Mouse (Mus musculus) CD4-positive, CD25-positive, alpha-beta regulatory T cell, adult 4 months (primary cell): Measurements from ENCODE around the gene Hlcs. TPM values are rescaled to one million over a fixed set of nuclear protein-coding genes. Genes with fewer than 3 reads are reported as not detected.
"Not testable (repeated sequence)": the region's sequence is repeated elsewhere in the genome, so short reads cannot be mapped to it uniquely, and the experiment has no call there.

Experiments
- ATAC-seq: one replicate; pipeline ENCODE4 v1.8.0; 2017
- polyA plus RNA-seq, 2 experiments: library from polyadenylated mRNA; unstranded; fragments of 100-300 nt; shearing (Covaris generic); gene quantifications; one replicate each; pipeline ENCODE4 v1.2.1; 2017

The Hlcs gene
- polyA plus RNA-seq = 1 to 10 TPM; 7.3 to 9.3 TPM

GRCm38 (mm10) chr16:94313229-94314030 is at the start of gene Hlcs:
Hlcs (minus strand) TSS chr16:94313571.
- peak; percentile 85 for ATAC-seq

DNA sequence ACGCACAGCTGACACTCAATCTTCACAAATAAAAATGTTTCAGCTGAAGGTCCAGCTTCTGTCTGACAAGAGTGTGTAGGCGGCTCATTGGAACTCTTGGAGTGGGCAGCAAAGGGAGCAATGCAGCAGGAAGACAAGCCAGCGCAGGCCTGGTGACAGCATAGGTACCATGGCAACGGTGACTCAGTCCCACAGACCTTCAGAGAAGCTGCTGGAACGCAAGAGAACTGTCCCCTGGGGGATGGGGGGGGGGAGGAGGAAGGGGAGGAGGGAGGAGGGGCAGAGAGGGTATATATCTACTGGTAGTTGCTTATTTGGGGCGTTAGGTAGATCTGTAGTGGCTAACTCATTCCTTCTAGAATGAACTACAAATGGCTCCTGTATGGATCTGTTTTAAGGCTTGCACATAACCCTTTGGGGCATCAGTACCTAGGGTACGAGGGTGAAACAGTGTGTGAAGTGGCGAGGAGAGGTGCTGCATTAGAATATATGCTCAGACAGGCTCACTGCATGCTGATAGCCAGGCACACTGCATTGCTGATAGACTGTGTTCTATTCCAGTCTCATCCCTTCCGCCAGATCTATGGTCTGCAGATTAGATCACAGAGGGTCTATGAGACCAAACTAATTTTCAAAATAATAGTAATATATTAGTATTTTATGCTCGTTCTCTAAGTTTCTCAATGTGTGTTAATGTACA is 49.0 kb upstream of the Hlcs start:
- no peak for ATAC-seq

- no peak for ATAC-seq
Observed at GRCm38 (mm10) chr16:94360578-94361350, 47.4 kb upstream of the Hlcs start.

GRCm38 (mm10) chr16:94358091-94358490 is 44.7 kb upstream of the Hlcs start:
- ATAC-seq = no peak

DNA sequence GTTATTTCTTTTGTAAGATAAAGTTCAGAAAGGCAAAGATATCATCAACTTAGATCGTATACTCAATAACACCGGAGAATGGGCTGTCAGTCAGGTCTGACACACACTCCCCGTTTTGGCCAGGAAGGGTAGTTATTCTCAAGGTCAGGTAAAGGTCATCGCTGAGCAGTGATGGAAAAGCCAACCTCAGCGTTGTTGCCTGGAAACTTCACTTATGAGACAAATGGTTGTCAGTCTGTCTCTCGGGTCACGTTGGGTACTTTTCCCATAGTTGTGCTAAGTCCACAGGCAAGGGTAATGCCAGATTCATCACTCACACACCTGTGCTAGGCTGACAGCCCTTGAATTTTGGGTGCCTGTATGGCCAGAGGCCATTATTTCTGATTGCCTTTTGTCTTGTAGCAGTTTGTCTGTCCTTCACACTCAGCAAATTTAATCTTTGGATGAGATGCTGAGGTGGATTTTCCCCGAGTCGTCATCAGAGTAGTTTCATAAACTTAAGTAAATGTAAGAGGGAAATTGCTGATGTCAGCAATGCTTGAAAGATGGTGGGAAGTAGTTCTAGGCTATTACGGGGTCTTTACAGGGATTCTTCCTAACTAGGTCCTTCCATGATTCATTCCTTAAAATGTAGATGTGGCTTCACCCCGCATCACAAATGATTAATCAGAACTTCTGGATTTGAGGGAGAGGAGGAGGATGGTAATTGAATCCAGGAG is 43.6 kb upstream of the Hlcs start:
- no peak for ATAC-seq

- ATAC-seq = no peak
Observed at GRCm38 (mm10) chr16:94356046-94356445, 42.7 kb upstream of the Hlcs start.

GRCm38 (mm10) chr16:94354450-94354849 is 41.1 kb upstream of the Hlcs start:
- peak; percentile 100 for ATAC-seq

DNA sequence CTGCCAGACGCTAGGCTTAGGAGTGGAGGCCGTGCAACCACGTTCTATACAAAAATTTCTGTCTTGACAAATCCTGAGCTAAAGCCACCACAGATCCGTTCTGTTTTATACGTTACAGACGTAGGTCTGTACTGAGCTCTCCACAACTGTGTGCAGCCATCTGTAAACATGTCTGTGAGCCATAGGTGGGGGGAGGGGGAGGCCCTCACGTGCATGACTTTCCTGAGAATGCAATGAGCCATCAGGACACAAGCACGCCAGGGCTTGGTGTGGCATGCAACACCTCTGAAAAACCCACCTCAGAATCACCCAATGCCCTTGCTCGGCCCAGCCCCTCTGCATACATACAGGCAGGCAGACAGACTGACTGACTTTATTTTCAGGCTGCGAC is 36.9 kb upstream of the Hlcs start:
- ATAC-seq = no peak

GRCm38 (mm10) chr16:94349588-94350286 is 36.4 kb upstream of the Hlcs start:
- no peak for ATAC-seq

DNA sequence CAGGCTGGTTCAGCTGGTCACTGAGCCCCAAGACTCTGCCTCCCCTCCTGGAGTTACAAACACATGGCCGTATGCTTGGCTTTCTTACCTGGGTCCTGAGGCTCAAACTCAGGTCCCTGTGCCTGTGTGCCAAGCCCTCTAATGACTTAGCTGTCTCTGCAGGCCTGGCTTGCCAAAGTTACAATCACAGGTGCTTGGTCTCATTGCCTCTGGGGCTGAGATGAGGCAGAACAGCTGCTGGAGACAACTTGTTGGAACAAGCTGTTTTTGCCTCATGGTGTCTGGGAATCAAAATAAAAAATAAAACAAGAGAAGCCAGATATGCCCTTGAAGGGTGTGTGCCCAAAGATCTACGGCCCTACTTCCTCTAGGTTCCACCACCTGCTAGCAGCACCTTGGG is 35.4 kb upstream of the Hlcs start:
- ATAC-seq = no peak

GRCm38 (mm10) chr16:94347080-94347731 is 33.8 kb upstream of the Hlcs start:
- ATAC-seq = no peak

- no peak for ATAC-seq
Observed at GRCm38 (mm10) chr16:94345733-94346132, 32.4 kb upstream of the Hlcs start.

DNA sequence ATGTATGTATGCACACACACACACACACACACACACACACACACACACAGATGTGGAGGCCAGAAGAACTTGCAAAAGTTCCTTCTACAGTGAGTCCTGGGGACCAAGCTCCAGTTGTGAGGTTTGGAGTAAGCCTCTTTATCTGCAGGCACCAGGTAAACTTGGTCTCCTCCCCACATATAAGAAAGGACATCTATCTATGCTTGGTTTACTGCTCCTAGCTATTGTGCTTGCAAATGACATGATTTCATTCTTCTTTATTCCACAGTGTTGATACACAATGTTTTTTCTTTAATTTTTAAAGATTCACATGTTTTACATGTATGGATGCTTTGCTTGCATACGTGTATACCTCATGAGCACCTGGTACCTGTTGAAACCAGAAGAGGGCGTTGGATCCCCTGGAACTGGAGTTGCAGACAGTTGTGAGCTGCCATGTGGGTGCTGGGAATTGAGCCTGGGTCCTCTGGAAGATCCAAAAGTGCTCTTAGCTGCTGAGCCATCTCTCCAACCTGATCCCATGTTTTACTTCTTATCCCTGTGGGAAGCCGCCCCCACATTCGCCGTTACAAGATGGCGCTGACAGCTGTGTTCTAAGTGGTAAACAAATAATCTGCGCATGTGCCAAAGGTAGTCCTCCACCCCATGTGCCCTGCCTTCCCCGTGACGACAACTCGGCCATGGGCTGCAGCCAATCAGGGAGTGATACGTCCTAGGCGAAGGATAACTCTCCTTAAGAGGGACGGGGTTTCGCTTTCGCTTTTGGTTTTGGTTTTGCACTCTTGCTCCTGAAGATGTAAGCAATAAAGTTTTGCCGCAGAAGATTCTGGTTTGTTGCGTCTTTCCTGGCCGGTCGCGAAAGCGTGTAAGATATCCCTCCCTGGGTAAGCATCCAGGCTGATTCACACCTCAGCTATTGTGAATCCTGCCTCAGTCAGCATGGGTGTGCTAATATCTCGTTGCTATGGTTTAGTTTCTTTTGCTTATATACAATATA is 26.1 kb upstream of the Hlcs start:
- ATAC-seq = not testable (repeated sequence)

- no peak for ATAC-seq
Observed at GRCm38 (mm10) chr16:94335656-94336055, 22.3 kb upstream of the Hlcs start.

DNA sequence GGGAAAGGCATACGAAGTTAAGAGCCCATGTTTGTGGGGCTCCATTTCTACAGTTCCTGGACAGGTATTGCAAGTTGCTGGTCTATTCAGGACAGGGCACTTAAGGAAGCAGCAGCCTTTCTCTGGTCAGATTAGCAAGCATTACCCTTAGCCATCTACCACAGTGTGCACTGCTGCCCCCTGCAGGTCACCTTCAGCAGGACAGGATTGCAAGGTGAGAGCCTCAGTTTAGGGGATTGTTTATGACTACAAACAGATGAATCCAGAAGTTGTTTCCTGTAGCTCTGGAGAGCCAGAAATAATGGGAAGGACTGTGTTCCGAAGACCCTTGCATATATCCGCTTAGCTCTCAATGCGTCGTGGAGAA is 18.5 kb upstream of the Hlcs start:
- ATAC-seq = peak; percentile 59

DNA sequence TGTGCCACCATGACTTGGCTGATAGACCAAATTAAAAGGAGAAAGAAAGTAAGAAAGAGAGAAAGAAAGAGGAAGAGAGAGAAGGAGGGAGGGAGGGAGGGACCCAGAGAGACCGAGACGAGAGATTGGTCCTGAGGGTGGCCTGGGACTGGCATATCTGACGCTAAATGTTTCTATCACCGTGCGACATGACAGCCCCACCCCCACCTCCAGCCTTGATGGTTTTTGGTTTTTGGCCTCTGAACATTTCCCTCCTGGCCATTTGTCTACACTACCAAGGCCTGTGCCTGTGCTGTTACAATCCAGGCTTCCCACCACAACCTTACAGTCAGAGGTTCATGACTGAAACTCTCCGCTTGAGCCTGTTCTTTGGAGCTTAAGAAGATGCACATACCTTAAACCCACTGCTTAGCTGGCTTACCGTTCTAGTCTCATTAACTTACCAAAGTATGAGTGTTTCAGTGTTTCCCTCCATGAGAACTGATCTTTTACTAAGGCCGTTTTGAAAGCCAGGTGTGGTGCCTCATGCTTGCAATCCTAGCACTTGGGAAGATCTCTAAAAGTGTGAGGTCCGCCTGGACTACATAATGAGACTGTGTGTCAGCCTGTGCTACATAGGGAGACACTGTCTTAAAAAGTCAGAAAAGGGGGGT is 18.0 kb upstream of the Hlcs start:
- no peak for ATAC-seq

DNA sequence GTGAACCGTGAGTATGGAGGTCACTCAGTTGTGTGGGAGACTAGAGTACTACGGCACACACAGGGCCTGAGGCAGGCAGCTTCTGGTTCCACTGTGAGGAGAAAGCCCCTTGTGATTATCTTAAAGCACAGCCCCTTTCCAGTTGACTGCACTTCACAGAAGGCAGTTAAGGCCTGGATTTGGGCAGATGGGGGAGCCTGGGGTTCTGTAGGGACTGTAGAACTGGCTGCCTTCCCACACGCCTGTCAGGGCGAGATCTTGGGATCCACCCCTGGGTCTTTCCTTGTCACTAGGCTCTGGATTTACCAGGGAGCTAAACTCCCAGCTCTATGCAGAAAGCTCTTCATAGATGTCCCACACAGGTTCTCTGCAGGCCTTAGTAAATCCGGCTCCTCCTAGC is 17.1 kb upstream of the Hlcs start:
- ATAC-seq = no peak

GRCm38 (mm10) chr16:94328881-94329867 is 15.8 kb upstream of the Hlcs start:
- peak; percentile 70 for ATAC-seq
